Comparison of ENCODE assay signal across 8 mouse cellular contexts in genomic region chr1:171328839-171329432, GRCm38 (mm10). TPM values are rescaled to one million over a fixed set of nuclear protein-coding genes. Genes with fewer than 3 reads are reported as not detected.
DNase-seq lines count a peak whose midpoint lies in the region; ATAC-seq lines count a peak whose summit lies in the region.

Gene Dedd, plus strand, starts transcription at chr1:171329145.

- H3K27ac ChIP-seq in brown adipose tissue, adult 24 weeks (replicated peaks; ENCODE audit: low read depth, low read length) = peak within 1 kb of the TSS; percentile 98
- peak within 1 kb of the TSS; percentile 99 for H3K27ac ChIP-seq in heart, embryonic 13.5 days (replicated peaks)
- peak within 1 kb of the TSS; percentile 94 for H3K27ac ChIP-seq in liver, embryonic 12.5 days
- H3K27ac ChIP-seq in stomach, embryonic 15.5 days = peak within 1 kb of the TSS; percentile 99

- no peaks in the 10 kb centered on the region for H3K9me3 ChIP-seq in heart, embryonic 13.5 days
- no peaks in the 10 kb centered on the region for H3K9me3 ChIP-seq in liver, embryonic 12.5 days (replicated peaks)
- H3K9me3 ChIP-seq in stomach, embryonic 15.5 days = no peaks in the 10 kb centered on the region

- no peaks in the 10 kb centered on the region; the same call in 1 of the 2 replicates for H3K4me1 ChIP-seq in brown adipose tissue, adult 24 weeks (ENCODE audit: control insufficient read depth, insufficient read depth, insufficient read length, low read length)
- H3K4me1 ChIP-seq in heart, embryonic 13.5 days = peaks cover 60% of the 10 kb centered on the region
- peaks cover 51% of the 10 kb centered on the region for H3K4me1 ChIP-seq in liver, embryonic 12.5 days
- H3K4me1 ChIP-seq in stomach, embryonic 15.5 days = peaks cover 15% of the 10 kb centered on the region

- H3K27me3 ChIP-seq in heart, embryonic 13.5 days (replicated peaks) = no peaks in the 10 kb centered on the region
- H3K27me3 ChIP-seq in liver, embryonic 12.5 days (replicated peaks) = no peaks in the 10 kb centered on the region
- H3K27me3 ChIP-seq in stomach, embryonic 15.5 days (replicated peaks) = no peaks in the 10 kb centered on the region

- DNase-seq in CD4-positive, CD25-positive, alpha-beta regulatory T cell, adult 2 months (ENCODE audit: low read depth, low spot score) = peak; percentile 95
- DNase-seq in fat pad, adult 2 months (ENCODE audit: extremely low read depth, low read depth, low spot score) = peak; percentile 71
- DNase-seq in kidney, postnatal 10 days = peak; percentile 93
- peak; percentile 90 to 92 for DNase-seq in natural killer cell, adult 2 months (ENCODE audit: low spot score in 2 of 2)

- peak within 1 kb of the TSS; percentile 87 for H3K4me3 ChIP-seq in brown adipose tissue, adult 24 weeks (ENCODE audit: insufficient read depth, low read depth, low read length)
- peak within 1 kb of the TSS; percentile 91 for H3K4me3 ChIP-seq in heart, embryonic 13.5 days
- peak within 1 kb of the TSS; percentile 88 for H3K4me3 ChIP-seq in liver, embryonic 12.5 days
- H3K4me3 ChIP-seq in stomach, embryonic 15.5 days (replicated peaks) = peak within 1 kb of the TSS; percentile 86

- peak within 1 kb of the TSS; percentile 99 for H3K9ac ChIP-seq in heart, embryonic 13.5 days
- peak within 1 kb of the TSS; percentile 97 for H3K9ac ChIP-seq in liver, embryonic 12.5 days
- H3K9ac ChIP-seq in stomach, embryonic 15.5 days = peak within 1 kb of the TSS; percentile 88

- ATAC-seq in heart, embryonic 13.5 days (ENCODE audit: extremely low read depth, insufficient number of reproducible peaks, low FRiP score, low TSS enrichment) = peak; percentile 80
- peak; percentile 86 for ATAC-seq in liver, embryonic 12.5 days
- ATAC-seq in stomach, embryonic 15.5 days (ENCODE audit: insufficient read depth, low FRiP score, low read depth) = peak; percentile 92

- peaks cover 33% of the 10 kb centered on the region for H3K36me3 ChIP-seq in heart, embryonic 13.5 days
- peaks cover 30% of the 10 kb centered on the region for H3K36me3 ChIP-seq in liver, embryonic 12.5 days
- H3K36me3 ChIP-seq in stomach, embryonic 15.5 days = no peaks in the 10 kb centered on the region

- WGBS in heart, embryonic 13.5 days = under 1% methylated on average over 45 of the region's 48 CpGs
- under 1% methylated on average over 36 of the region's 48 CpGs for WGBS in liver, embryonic 12.5 days (ENCODE audit: insufficient replicate concordance)
- WGBS in stomach, embryonic 15.5 days = under 1% methylated on average over 48 of the region's 48 CpGs

- H3K4me2 ChIP-seq in heart, embryonic 13.5 days = peak within 1 kb of the TSS; percentile 78
- peak within 1 kb of the TSS; percentile 90 for H3K4me2 ChIP-seq in liver, embryonic 12.5 days
- H3K4me2 ChIP-seq in stomach, embryonic 15.5 days = peak within 1 kb of the TSS; percentile 78

RNA-seq across cellular contexts. Expression of gene Dedd, which starts in this region (rescaled TPM):
- polyA plus RNA-seq in brown adipose tissue, adult 24 weeks (2012; ENCODE audit: insufficient read depth, insufficient read length, missing spikeins) = 22.3 and 27.1 TPM in 2 replicates
- 34.6 and 37.6 TPM in 2 replicates for polyA plus RNA-seq in heart, embryonic 13.5 days (2015; fragmentation: Nextera tagmentation; extraction: Ambion mirVana)
- 24.9 and 26.1 TPM in 2 replicates for polyA plus RNA-seq in liver, embryonic 12.5 days (2016; fragmentation: Nextera tagmentation; extraction: Ambion mirVana)
- 43.1 and 44.7 TPM in 2 replicates for polyA plus RNA-seq in stomach, embryonic 15.5 days (2015; fragmentation: Nextera tagmentation; extraction: Ambion mirVana)

Comparison
In these comparisons a context has a peak if more than half of its experiments do, and no peak if none do; other contexts are left out.
1. Peak in every context shown above with its lines: DNase-seq, ATAC-seq, H3K4me3 ChIP-seq and H3K27ac ChIP-seq.